Mouse (Mus musculus): Measurements from ENCODE around the gene Mtr. TPM values are rescaled to one million over a fixed set of nuclear protein-coding genes. Genes with fewer than 3 reads are reported as not detected.

Mtr gene
- polyA plus RNA-seq, 1 experiment from 2014 or later, result 4.1 TPM

GRCm38 (mm10) chr13:12293810-12294209 is 35.9 kb upstream of the Mtr start:
- no peak overlapping the region for H3K27ac ChIP-seq (ENCODE audit: low read depth)
- 87% methylated on average over 7 of the region's 7 CpGs for WGBS (ENCODE audit: insufficient replicate concordance)
- no peaks in the 10 kb centered on the region for H3K27me3 ChIP-seq (ENCODE audit: insufficient read depth, low read length)
- no peak overlapping the region for H3K9ac ChIP-seq (replicated peaks)
- no peaks in the 10 kb centered on the region for H3K9me3 ChIP-seq (ENCODE audit: low read length)
- ATAC-seq, result no peak
- no peak overlapping the region for H3K4me3 ChIP-seq (ENCODE audit: low read depth, low read length)
- no peak overlapping the region for H3K4me2 ChIP-seq (ENCODE audit: low read depth, low read length)
- no peak for DNase-seq
- TF ChIP-seq CTCF (IDR thresholded peaks at IDR 0.05; ENCODE audit: low read depth) (no peak), EP300 (IDR thresholded peaks at IDR 0.05; ENCODE audit: low read depth) (no peak)
- H3K4me1 ChIP-seq (ENCODE audit: insufficient read depth), result no peaks in the 10 kb centered on the region
- H3K36me3 ChIP-seq (replicated peaks; ENCODE audit: insufficient read depth, low read length), result no peaks in the 10 kb centered on the region

- Histone ChIP-seq H3K36me3 (replicated peaks; ENCODE audit: insufficient read depth, low read length) (no peaks in the 10 kb centered on the region), H3K4me3 (ENCODE audit: low read depth, low read length) (no peak overlapping the region), H3K4me1 (ENCODE audit: insufficient read depth) (no peaks in the 10 kb centered on the region), H3K9me3 (ENCODE audit: low read length) (no peaks in the 10 kb centered on the region), H3K9ac (replicated peaks) (no peak overlapping the region), H3K27me3 (ENCODE audit: insufficient read depth, low read length) (no peaks in the 10 kb centered on the region), H3K27ac (ENCODE audit: low read depth) (no peak overlapping the region), H3K4me2 (ENCODE audit: low read depth, low read length) (no peak overlapping the region)
- ATAC-seq, result no peak
- TF ChIP-seq CTCF (IDR thresholded peaks at IDR 0.05; ENCODE audit: low read depth), result no peak
- DNase-seq, result no peak
- WGBS (ENCODE audit: insufficient replicate concordance), result 77% methylated on average over 7 of the region's 7 CpGs
These were observed 32.8 kb upstream of the Mtr start for GRCm38 (mm10) chr13:12290700-12291099.

- no peak for DNase-seq
These were observed 26.6 kb upstream of the Mtr start for GRCm38 (mm10) chr13:12284528-12284927.

GRCm38 (mm10) chr13:12283826-12284225 is 25.9 kb upstream of the Mtr start:
- no peaks in the 10 kb centered on the region for H3K9me3 ChIP-seq (ENCODE audit: low read length)
- ATAC-seq, result no peak
- no peak for TF ChIP-seq CTCF (IDR thresholded peaks at IDR 0.05; ENCODE audit: low read depth)
- TF ChIP-seq EP300 (IDR thresholded peaks at IDR 0.05; ENCODE audit: low read depth), result no peak
- H3K4me1 ChIP-seq (ENCODE audit: insufficient read depth), result no peaks in the 10 kb centered on the region
- 70% methylated on average over 3 of the region's 3 CpGs for WGBS (ENCODE audit: insufficient replicate concordance)
- no peaks in the 10 kb centered on the region for H3K27me3 ChIP-seq (ENCODE audit: insufficient read depth, low read length)
- H3K36me3 ChIP-seq (replicated peaks; ENCODE audit: insufficient read depth, low read length), result no peaks in the 10 kb centered on the region
- no peak overlapping the region for H3K27ac ChIP-seq (ENCODE audit: low read depth)
- no peak overlapping the region for H3K4me3 ChIP-seq (ENCODE audit: low read depth, low read length)
- H3K9ac ChIP-seq (replicated peaks), result no peak overlapping the region
- no peak overlapping the region for H3K4me2 ChIP-seq (ENCODE audit: low read depth, low read length)
- no peak for DNase-seq

More at GRCm38 (mm10) chr13:12284528-12284927, 26.6 kb upstream of the Mtr start:
- Histone ChIP-seq H3K36me3 (replicated peaks; ENCODE audit: insufficient read depth, low read length) (no peaks in the 10 kb centered on the region), H3K27me3 (ENCODE audit: insufficient read depth, low read length) (no peaks in the 10 kb centered on the region), H3K9ac (replicated peaks) (no peak overlapping the region), H3K9me3 (ENCODE audit: low read length) (no peaks in the 10 kb centered on the region), H3K27ac (ENCODE audit: low read depth) (no peak overlapping the region), H3K4me2 (ENCODE audit: low read depth, low read length) (no peak overlapping the region), H3K4me3 (ENCODE audit: low read depth, low read length) (no peak overlapping the region), H3K4me1 (ENCODE audit: insufficient read depth) (no peaks in the 10 kb centered on the region)
- no peak for ATAC-seq
- WGBS (ENCODE audit: insufficient replicate concordance), result 88% methylated on average over 11 of the region's 11 CpGs
- no peak for TF ChIP-seq CTCF (IDR thresholded peaks at IDR 0.05; ENCODE audit: low read depth)
- TF ChIP-seq EP300 (IDR thresholded peaks at IDR 0.05; ENCODE audit: low read depth), result no peak

- H3K9ac ChIP-seq (replicated peaks), result no peak overlapping the region
- H3K4me3 ChIP-seq (ENCODE audit: low read depth, low read length), result no peak overlapping the region
- 64% methylated on average over 6 of the region's 6 CpGs for WGBS (ENCODE audit: insufficient replicate concordance)
- TF ChIP-seq CTCF (IDR thresholded peaks at IDR 0.05; ENCODE audit: low read depth) (no peak), EP300 (IDR thresholded peaks at IDR 0.05; ENCODE audit: low read depth) (no peak)
- DNase-seq (no peak), ATAC-seq (no peak)
- no peaks in the 10 kb centered on the region for H3K27me3 ChIP-seq (ENCODE audit: insufficient read depth, low read length)
- H3K4me1 ChIP-seq (ENCODE audit: insufficient read depth), result no peaks in the 10 kb centered on the region
- no peak overlapping the region for H3K27ac ChIP-seq (ENCODE audit: low read depth)
- H3K36me3 ChIP-seq (replicated peaks; ENCODE audit: insufficient read depth, low read length), result no peaks in the 10 kb centered on the region
- no peak overlapping the region for H3K4me2 ChIP-seq (ENCODE audit: low read depth, low read length)
- no peaks in the 10 kb centered on the region for H3K9me3 ChIP-seq (ENCODE audit: low read length)
These were observed 16.8 kb upstream of the Mtr start for GRCm38 (mm10) chr13:12274721-12275120.

- TF ChIP-seq CTCF (IDR thresholded peaks at IDR 0.05; ENCODE audit: low read depth), result no peak
- no peak for TF ChIP-seq EP300 (IDR thresholded peaks at IDR 0.05; ENCODE audit: low read depth)
- H3K9ac ChIP-seq (replicated peaks), result no peak overlapping the region
- H3K27me3 ChIP-seq (ENCODE audit: insufficient read depth, low read length), result no peaks in the 10 kb centered on the region
- 71% methylated on average over 4 of the region's 4 CpGs for WGBS (ENCODE audit: insufficient replicate concordance)
- no peaks in the 10 kb centered on the region for H3K9me3 ChIP-seq (ENCODE audit: low read length)
- no peak for DNase-seq
- H3K36me3 ChIP-seq (replicated peaks; ENCODE audit: insufficient read depth, low read length), result no peaks in the 10 kb centered on the region
- ATAC-seq, result no peak
- no peak overlapping the region for H3K27ac ChIP-seq (ENCODE audit: low read depth)
- no peak overlapping the region for H3K4me3 ChIP-seq (ENCODE audit: low read depth, low read length)
- H3K4me1 ChIP-seq (ENCODE audit: insufficient read depth), result no peaks in the 10 kb centered on the region
- H3K4me2 ChIP-seq (ENCODE audit: low read depth, low read length), result no peak overlapping the region
These were observed 16.3 kb upstream of the Mtr start for GRCm38 (mm10) chr13:12274220-12274619.

GRCm38 (mm10) chr13:12272953-12273352 is 15.0 kb upstream of the Mtr start:
- Histone ChIP-seq H3K4me3 (ENCODE audit: low read depth, low read length) (no peak overlapping the region), H3K4me1 (ENCODE audit: insufficient read depth) (no peaks in the 10 kb centered on the region), H3K27me3 (ENCODE audit: insufficient read depth, low read length) (no peaks in the 10 kb centered on the region), H3K36me3 (replicated peaks; ENCODE audit: insufficient read depth, low read length) (no peaks in the 10 kb centered on the region), H3K27ac (ENCODE audit: low read depth) (no peak overlapping the region), H3K9me3 (ENCODE audit: low read length) (no peaks in the 10 kb centered on the region), H3K4me2 (ENCODE audit: low read depth, low read length) (no peak overlapping the region), H3K9ac (replicated peaks) (no peak overlapping the region)
- TF ChIP-seq EP300 (IDR thresholded peaks at IDR 0.05; ENCODE audit: low read depth) (no peak), CTCF (IDR thresholded peaks at IDR 0.05; ENCODE audit: low read depth) (peak; percentile 81)
- 41% methylated on average over 3 of the region's 3 CpGs for whole genome bisulfite sequencing (ENCODE audit: insufficient replicate concordance)
- ATAC-seq (no peak), DNase-seq (no peak)
